Mouse (Mus musculus) stomach, embryonic 16.5 days (tissue): Measurements from ENCODE around the gene Pnpo. TPM values are rescaled to one million over a fixed set of nuclear protein-coding genes. Genes with fewer than 3 reads are reported as not detected.
A peak's percentile ranks its signal among the peaks of the same experiment; 100 is the strongest.

ENCODE experiments used
- ATAC-seq: fragments of 200-750 bp; cut with Nextera tagmentation; 2 replicates; pipeline ENCODE4 v1.8.0; 2017; ENCODE audit warnings: moderate number of reproducible peaks, moderate TSS enrichment; ENCODE audit not compliant: insufficient read depth, low FRiP score
- H3K27ac ChIP-seq: fragments of 300-500 bp; sonication (generic); 2 replicates; pipeline ENCODE4 v1.5.1; 2014; ENCODE audit warnings: low read length
- H3K27me3 ChIP-seq: fragments of 300-500 bp; sonication (generic); 2 replicates; pipeline ENCODE4 v1.6.1; 2014; ENCODE audit warnings: low read length, control low read depth, mixed read lengths; ENCODE audit not compliant: control insufficient read depth, insufficient read depth
- H3K36me3 ChIP-seq: fragments of 300-500 bp; sonication (generic); 2 replicates; pipeline ENCODE4 v1.6.1; 2014; ENCODE audit warnings: low read length; ENCODE audit not compliant: control insufficient read depth, insufficient read depth
- H3K4me1 ChIP-seq: fragments of 300-500 bp; sonication (generic); 2 replicates; pipeline ENCODE4 v1.6.1; 2014; ENCODE audit warnings: low read length, control low read depth, mixed read lengths; ENCODE audit not compliant: control insufficient read depth, insufficient read depth
- H3K4me2 ChIP-seq: fragments of 300-500 bp; sonication (generic); 2 replicates; pipeline ENCODE4 v1.6.1; 2014; ENCODE audit warnings: low read depth, low read length, mixed read lengths
- H3K4me3 ChIP-seq: fragments of 300-500 bp; sonication (generic); replicated peaks from 2 replicates; pipeline ENCODE4 v1.5.1; 2014; ENCODE audit warnings: mild to moderate bottlenecking, low read length
- H3K9ac ChIP-seq: fragments of 300-500 bp; sonication (generic); 2 replicates; pipeline ENCODE4 v1.6.1; 2014; ENCODE audit warnings: low read length
- H3K9me3 ChIP-seq: fragments of 300-500 bp; sonication (generic); replicated peaks from 2 replicates; pipeline ENCODE4 v1.6.1; 2016; ENCODE audit warnings: low read length, control low read depth; ENCODE audit not compliant: control insufficient read depth
- WGBS: fragments of 180-500 bp; shearing (Covaris S2); extraction: QIAGEN DNeasy Blood & Tissue Kit; methylation state at CpG from one replicate; pipeline ENCODE4 v1.1.7; 2014; 5-methylcytosine and 5-hydroxymethylcytosine counted together
- polyA plus RNA-seq: library from polyadenylated mRNA; unstranded; fragments of >200 nt; fragmentation: Nextera tagmentation; extraction: Ambion mirVana; gene quantifications from 2 replicates; pipeline ENCODE4 v1.2.1, GENCODE M21; 2015

Pnpo gene
- polyA plus RNA-seq, 1 experiment from 2014 or later = 76.8 TPM

GRCm38 (mm10) chr11:96935872-96936650 is 7.7 kb downstream of the Pnpo start:
- H3K36me3 ChIP-seq = no peaks in the 10 kb centered on the region
- H3K4me2 ChIP-seq = no peak overlapping the region
- H3K27ac ChIP-seq = peak overlapping the region; percentile 88
- peak overlapping the region; percentile 47; the same call in 1 of the 2 replicates for H3K9ac ChIP-seq
- H3K4me3 ChIP-seq = no peak overlapping the region
- H3K9me3 ChIP-seq = no peaks in the 10 kb centered on the region
- peaks cover 26% of the 10 kb centered on the region for H3K4me1 ChIP-seq
- ATAC-seq = peak; percentile 35; the same call in 1 of the 2 replicates
- 69% methylated on average over 9 of the region's 9 CpGs for whole genome bisulfite sequencing
- H3K27me3 ChIP-seq = no peaks in the 10 kb centered on the region

DNA sequence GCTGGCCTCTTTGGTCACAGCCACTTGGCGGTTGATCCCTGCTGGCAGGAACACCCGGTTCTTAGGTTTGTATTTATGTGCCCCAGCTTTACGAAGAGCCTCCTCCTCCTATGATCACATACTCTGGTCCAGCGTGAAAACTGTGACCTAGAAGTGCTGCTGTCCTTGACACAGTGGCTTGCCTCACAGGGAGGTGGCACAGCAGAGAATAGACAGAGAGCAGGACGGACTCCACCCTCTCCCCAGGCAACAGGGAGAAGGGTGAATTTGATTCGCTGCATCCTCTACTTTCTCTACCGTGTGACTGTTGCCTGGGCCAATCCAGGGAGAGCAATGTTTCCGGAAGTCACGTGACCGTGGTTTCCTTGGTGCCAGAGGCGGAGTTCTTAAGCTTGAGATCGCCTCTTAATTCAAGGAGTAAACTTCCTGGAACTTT is 8.8 kb downstream of the Pnpo start:
- Histone ChIP-seq H3K36me3 (no peaks in the 10 kb centered on the region), H3K9me3 (no peaks in the 10 kb centered on the region), H3K4me1 (peaks cover 26% of the 10 kb centered on the region), H3K9ac (0 out of 2 replicates have a peak overlapping the region, but pooled peaks have one; percentile 22), H3K4me3 (0 out of 2 replicates have a peak overlapping the region, but pooled peaks have one; percentile 3), H3K27me3 (no peaks in the 10 kb centered on the region), H3K27ac (peak overlapping the region; percentile 88), H3K4me2 (peak overlapping the region; percentile 29)
- WGBS = 22% methylated on average over 12 of the region's 12 CpGs
- peak; percentile 93 for ATAC-seq

- ATAC-seq = no peak
- Histone ChIP-seq H3K27me3 (no peaks in the 10 kb centered on the region), H3K4me1 (peaks cover 29% of the 10 kb centered on the region), H3K9ac (peak overlapping the region; percentile 5; the same call in 1 of the 2 replicates), H3K36me3 (no peaks in the 10 kb centered on the region), H3K27ac (peak overlapping the region; percentile 88; the same call in 1 of the 2 replicates), H3K9me3 (no peaks in the 10 kb centered on the region), H3K4me3 (no peak overlapping the region), H3K4me2 (0 out of 2 replicates have a peak overlapping the region, but pooled peaks have one; percentile 4)
- 85% methylated on average over 13 of the region's 13 CpGs for WGBS
These were observed 10.1 kb downstream of the Pnpo start for GRCm38 (mm10) chr11:96933562-96934276.

GRCm38 (mm10) chr11:96931327-96932062 is 12.3 kb downstream of the Pnpo start:
- Histone ChIP-seq H3K4me3 (peak overlapping the region; percentile 34), H3K9ac (peak overlapping the region; percentile 48), H3K27me3 (no peaks in the 10 kb centered on the region), H3K4me2 (peak overlapping the region; percentile 45), H3K4me1 (peaks cover 20% of the 10 kb centered on the region), H3K9me3 (no peaks in the 10 kb centered on the region), H3K36me3 (no peaks in the 10 kb centered on the region), H3K27ac (peak overlapping the region; percentile 73)
- WGBS = 48% methylated on average over 8 of the region's 8 CpGs
- ATAC-seq = no peak

- no peaks in the 10 kb centered on the region for H3K9me3 ChIP-seq
- H3K27ac ChIP-seq = peak overlapping the region; percentile 97
- peaks cover 15% of the 10 kb centered on the region; the same call in 1 of the 2 replicates for H3K4me1 ChIP-seq
- ATAC-seq = no peak
- H3K4me2 ChIP-seq = peak overlapping the region; percentile 51
- peak overlapping the region; percentile 67 for H3K9ac ChIP-seq
- H3K27me3 ChIP-seq = no peaks in the 10 kb centered on the region
- H3K36me3 ChIP-seq = no peaks in the 10 kb centered on the region
- WGBS = 40% methylated on average over 9 of the region's 9 CpGs
- peak overlapping the region; percentile 47 for H3K4me3 ChIP-seq
These were observed 13.9 kb downstream of the Pnpo start for GRCm38 (mm10) chr11:96929766-96930331.

DNA sequence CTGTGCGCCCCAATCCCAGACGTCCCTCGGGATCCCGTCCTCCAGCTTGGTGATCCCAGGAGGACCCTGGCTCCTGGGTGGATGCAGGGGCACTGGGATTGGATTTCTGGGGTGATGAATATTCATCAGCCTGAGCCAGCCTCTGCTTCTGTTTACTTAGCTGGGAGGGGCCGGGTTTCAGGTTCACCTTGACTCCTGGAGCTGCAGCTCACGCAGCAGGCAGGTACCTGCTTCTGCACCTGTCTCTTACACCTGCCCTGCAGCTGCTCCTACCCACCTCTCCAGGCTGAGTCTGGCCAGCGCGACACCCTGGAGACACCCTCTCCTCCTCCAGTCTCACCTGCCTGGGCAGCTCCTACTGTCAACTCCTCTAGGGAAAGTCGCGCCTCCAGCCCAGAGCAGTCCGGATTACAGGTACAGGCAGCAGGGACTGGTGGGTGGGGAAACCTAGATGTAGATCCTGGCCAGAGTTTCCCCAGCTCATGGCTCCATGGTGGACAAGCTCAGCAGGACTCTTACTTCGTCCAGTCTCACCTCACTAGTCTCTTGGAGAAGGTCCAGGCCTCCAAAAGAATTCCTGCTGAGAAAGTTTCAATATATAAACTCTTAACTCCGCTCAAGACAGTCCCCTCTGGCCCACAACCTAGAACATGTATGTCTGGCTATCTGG is 14.6 kb downstream of the Pnpo start:
- Histone ChIP-seq H3K4me1 (peaks cover 13% of the 10 kb centered on the region; the same call in 1 of the 2 replicates), H3K27me3 (no peaks in the 10 kb centered on the region), H3K4me2 (peak overlapping the region; percentile 51), H3K9me3 (no peaks in the 10 kb centered on the region), H3K9ac (peak overlapping the region; percentile 67), H3K27ac (peak overlapping the region; percentile 97), H3K36me3 (no peaks in the 10 kb centered on the region), H3K4me3 (peak overlapping the region; percentile 47)
- WGBS = 15% methylated on average over 13 of the region's 13 CpGs
- peak; percentile 89 for ATAC-seq

- Histone ChIP-seq H3K9ac (peak overlapping the region; percentile 59), H3K4me2 (peak overlapping the region; percentile 42), H3K27ac (peak overlapping the region; percentile 97), H3K36me3 (no peaks in the 10 kb centered on the region), H3K4me1 (peaks cover 13% of the 10 kb centered on the region; the same call in 1 of the 2 replicates), H3K4me3 (peak overlapping the region; percentile 47), H3K9me3 (no peaks in the 10 kb centered on the region), H3K27me3 (no peaks in the 10 kb centered on the region)
- WGBS = 3% methylated on average over 5 of the region's 5 CpGs
- ATAC-seq = peak; percentile 81
These were observed 15.1 kb downstream of the Pnpo start for GRCm38 (mm10) chr11:96928691-96929090.

DNA sequence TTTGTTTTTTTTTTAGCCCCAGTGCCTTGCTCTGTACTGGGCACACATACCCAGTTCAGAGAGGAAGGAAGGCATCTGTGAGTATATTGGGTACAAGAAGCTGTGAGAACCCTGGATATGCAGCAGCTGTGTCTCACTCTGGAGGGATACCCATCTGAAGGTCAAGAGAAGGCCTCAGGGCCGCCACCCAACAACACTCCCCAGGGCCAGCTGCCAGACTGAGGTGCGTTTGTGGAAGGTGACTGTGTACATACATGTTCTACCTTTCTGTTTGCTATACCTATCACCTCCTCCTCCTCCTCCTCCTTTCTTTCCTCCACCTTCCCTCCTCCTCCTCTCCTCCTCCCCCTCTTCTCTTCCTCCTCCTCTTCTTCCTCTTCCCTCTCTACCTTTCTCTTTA is 15.7 kb downstream of the Pnpo start, which contains the start of gene Prr15l:
Gene Prr15l, plus strand, starts transcription at position 17 of the 400 bp plus-strand sequence.
- 46% methylated on average over 2 of the region's 2 CpGs for WGBS
- H3K9me3 ChIP-seq = no peaks in the 10 kb centered on the region
- peak within 1 kb of the TSS; percentile 59 for H3K9ac ChIP-seq
- H3K27me3 ChIP-seq = no peaks in the 10 kb centered on the region
- peak within 1 kb of the TSS; percentile 97 for H3K27ac ChIP-seq
- H3K36me3 ChIP-seq = no peaks in the 10 kb centered on the region
- H3K4me1 ChIP-seq = peaks cover 13% of the 10 kb centered on the region; the same call in 1 of the 2 replicates
- peak within 1 kb of the TSS; percentile 47 for H3K4me3 ChIP-seq
- peak within 1 kb of the TSS; percentile 42 for H3K4me2 ChIP-seq
- peak; percentile 48; the same call in 1 of the 2 replicates for ATAC-seq
